Mouse (Mus musculus): ENCODE results near the gene Gpr150. TPM values are rescaled to one million over a fixed set of nuclear protein-coding genes. Genes with fewer than 3 reads are reported as not detected.

Gpr150 gene
- 0.55 and 0.60 TPM in 2 replicates for polyA plus RNA-seq (2016; fragmentation: Nextera tagmentation; extraction: Ambion mirVana)

DNA sequence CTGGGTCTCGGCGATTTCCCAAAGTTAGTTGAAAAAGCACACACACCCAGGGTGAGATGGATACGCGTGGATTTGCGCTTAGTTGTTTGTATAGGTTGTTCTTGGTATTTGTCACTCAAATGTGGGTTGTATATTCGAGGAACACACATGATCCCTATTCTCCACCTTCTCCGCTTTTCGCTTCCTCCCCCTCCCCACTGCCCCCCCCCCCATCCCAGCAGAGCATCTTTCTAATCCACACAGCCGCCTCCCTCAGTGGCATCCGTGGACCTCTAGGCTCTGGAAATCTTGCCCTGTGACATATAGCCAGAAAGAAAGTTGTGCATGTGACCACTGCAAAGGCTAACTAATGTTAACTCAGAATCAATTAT, at the start of gene Gpr150:
Gene Gpr150 (minus strand): TSS at position 101 of the 371 bp plus-strand sequence.
- Histone ChIP-seq H3K4me1 (peaks cover 19% of the 10 kb centered on the region), H3K27ac (replicated peaks) (peak within 1 kb of the TSS; percentile 63), H3K36me3 (no peaks in the 10 kb centered on the region), H3K9me3 (replicated peaks) (no peaks in the 10 kb centered on the region), H3K4me3 (peak within 1 kb of the TSS; percentile 66), H3K27me3 (ENCODE audit: low read depth, poor library complexity, severe bottlenecking) (peaks cover 60% of the 10 kb centered on the region)
- WGBS, result 10% methylated on average over 10 of the region's 10 CpGs
- DNase-seq (ENCODE audit: low spot score), result no peak

DNA sequence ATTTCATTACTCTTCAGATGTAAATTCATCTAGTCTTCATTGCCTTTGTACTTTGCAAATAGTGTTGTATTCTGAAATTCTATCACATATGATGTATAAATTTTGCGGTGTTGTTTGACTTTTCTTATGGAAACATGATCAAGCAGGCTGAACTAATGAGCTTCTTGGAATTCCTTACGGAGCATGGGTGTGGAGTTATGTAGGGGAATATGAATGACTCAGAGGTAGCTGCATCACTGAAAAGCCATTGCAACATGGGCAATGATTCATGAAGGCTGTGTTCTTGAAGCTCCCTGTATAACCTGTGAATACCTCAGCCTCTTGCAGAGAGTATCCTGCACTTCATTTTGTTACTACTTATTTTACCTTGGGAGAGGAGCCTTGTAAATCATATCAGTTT, 45.2 kb upstream of the Gpr150 start:
- Histone ChIP-seq H3K27ac (replicated peaks) (no peak overlapping the region), H3K27me3 (ENCODE audit: low read depth, poor library complexity, severe bottlenecking) (no peaks in the 10 kb centered on the region), H3K36me3 (peaks cover 16% of the 10 kb centered on the region; the same call in 1 of the 2 replicates), H3K4me3 (no peak overlapping the region), H3K4me1 (peaks cover 13% of the 10 kb centered on the region), H3K9me3 (replicated peaks) (no peaks in the 10 kb centered on the region)
- DNase-seq (ENCODE audit: low spot score), result no peak
- WGBS, result 93% methylated on average over 2 of the region's 2 CpGs

DNA sequence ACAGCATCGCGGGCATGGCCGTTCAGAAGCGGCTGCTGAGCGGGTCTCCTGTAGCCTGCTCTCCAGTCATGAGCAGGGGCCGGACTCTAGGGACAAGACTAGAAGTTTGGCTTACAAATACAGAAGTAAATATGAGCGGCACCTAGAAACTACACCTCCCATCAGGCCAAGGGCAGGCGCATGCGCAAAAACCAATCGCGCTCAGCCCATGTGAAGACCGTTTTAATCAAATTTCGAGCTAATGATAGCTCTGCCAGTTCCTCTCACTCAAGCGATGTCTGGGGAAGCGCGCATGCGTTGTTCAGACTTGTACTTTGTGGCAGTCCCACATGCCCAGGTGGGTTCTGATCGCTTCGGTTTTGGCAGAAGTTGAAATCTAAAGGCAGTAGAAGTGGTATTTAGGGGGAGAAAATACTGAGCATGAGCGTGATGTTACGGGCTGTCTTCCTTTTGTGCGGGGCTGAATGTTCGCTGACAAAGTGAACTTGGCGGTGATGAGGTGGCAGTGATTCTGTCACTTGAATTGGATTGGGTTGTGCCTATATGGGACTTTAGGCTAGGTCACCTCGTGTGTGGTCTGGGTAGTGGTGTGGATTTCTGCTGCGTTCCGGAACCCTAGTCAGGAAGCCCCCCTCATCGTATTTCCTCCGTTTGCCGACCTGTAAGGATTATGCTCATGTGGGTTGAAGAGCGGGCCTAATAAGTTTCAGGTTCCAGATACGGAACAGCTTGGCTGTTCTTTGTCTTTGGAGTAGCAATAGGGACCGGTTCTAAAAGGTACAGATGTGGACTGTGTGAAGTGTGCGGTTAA, 41.9 kb upstream of the Gpr150 start, which contains the start of the genes Arsk and Ttc37:
Gene Arsk (minus strand): TSS at position 168 of the 811 bp plus-strand sequence.
Gene Ttc37 (plus strand): TSS at position 242 of the 811 bp plus-strand sequence.
- WGBS, result under 1% methylated on average over 34 of the region's 34 CpGs
- peaks cover 11% of the 10 kb centered on the region; the same call in 1 of the 2 replicates for H3K36me3 ChIP-seq
- H3K27ac ChIP-seq (replicated peaks), result peak within 1 kb of the TSS; percentile 88

DNA sequence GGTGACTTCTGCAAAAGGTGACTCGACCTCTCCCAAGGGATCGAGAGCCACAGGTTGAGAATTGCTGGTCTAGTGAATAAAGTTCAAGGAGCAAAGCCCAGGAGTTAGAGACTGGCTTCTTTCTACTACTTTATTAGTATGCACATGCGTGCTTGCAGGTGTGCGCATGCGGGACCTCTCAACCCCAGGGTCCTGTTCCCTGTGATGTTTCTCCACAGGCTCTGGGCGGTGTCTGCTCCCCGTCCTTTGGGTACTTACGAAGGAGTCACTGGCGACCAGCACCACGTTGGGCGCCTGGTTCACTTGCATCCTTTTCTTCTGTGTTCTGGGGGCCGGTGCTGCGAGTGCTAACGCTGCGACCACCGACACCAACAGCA, 41.3 kb upstream of the Gpr150 start:
- Histone ChIP-seq H3K4me1 (peaks cover 13% of the 10 kb centered on the region), H3K27ac (replicated peaks) (peak overlapping the region; percentile 88), H3K9me3 (replicated peaks) (no peaks in the 10 kb centered on the region), H3K36me3 (peaks cover 7% of the 10 kb centered on the region; the same call in 1 of the 2 replicates), H3K4me3 (peak overlapping the region; percentile 82), H3K27me3 (ENCODE audit: low read depth, poor library complexity, severe bottlenecking) (no peaks in the 10 kb centered on the region)
- no peak for DNase-seq (ENCODE audit: low spot score)
- WGBS, result 4% methylated on average over 16 of the region's 16 CpGs

More for the DNA sequence above, 41.9 kb upstream of the Gpr150 start, which contains the start of the genes Arsk and Ttc37:
- Histone ChIP-seq H3K4me3 (peak within 1 kb of the TSS; percentile 82), H3K4me1 (peaks cover 13% of the 10 kb centered on the region), H3K9me3 (replicated peaks) (no peaks in the 10 kb centered on the region), H3K27me3 (ENCODE audit: low read depth, poor library complexity, severe bottlenecking) (no peaks in the 10 kb centered on the region)
- DNase-seq (ENCODE audit: low spot score), result peak; percentile 93

DNA sequence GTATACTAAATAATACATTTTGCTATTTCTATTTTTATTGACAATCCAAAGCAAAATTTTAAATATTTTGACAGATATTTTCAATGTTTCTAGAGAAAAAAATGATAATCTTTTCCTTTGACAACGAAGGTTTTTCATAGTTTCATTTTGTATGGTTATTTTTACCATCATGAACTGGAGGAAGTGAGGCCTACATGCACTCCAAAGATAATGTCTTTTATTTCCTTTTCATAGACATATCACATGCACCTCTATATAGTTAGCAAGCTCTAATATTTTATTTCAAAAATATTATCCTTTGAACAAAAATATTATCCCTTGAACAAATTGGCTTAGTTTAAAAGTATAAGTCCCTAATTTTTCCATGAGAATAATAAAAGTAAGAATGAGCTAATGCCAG, 17.5 kb upstream of the Gpr150 start:
- 90% methylated on average over 1 of the region's 1 CpGs for WGBS
- Histone ChIP-seq H3K27ac (replicated peaks) (no peak overlapping the region), H3K9me3 (replicated peaks) (no peaks in the 10 kb centered on the region), H3K27me3 (ENCODE audit: low read depth, poor library complexity, severe bottlenecking) (no peaks in the 10 kb centered on the region), H3K4me3 (no peak overlapping the region), H3K4me1 (no peaks in the 10 kb centered on the region), H3K36me3 (no peaks in the 10 kb centered on the region)
- no peak for DNase-seq (ENCODE audit: low spot score)

DNA sequence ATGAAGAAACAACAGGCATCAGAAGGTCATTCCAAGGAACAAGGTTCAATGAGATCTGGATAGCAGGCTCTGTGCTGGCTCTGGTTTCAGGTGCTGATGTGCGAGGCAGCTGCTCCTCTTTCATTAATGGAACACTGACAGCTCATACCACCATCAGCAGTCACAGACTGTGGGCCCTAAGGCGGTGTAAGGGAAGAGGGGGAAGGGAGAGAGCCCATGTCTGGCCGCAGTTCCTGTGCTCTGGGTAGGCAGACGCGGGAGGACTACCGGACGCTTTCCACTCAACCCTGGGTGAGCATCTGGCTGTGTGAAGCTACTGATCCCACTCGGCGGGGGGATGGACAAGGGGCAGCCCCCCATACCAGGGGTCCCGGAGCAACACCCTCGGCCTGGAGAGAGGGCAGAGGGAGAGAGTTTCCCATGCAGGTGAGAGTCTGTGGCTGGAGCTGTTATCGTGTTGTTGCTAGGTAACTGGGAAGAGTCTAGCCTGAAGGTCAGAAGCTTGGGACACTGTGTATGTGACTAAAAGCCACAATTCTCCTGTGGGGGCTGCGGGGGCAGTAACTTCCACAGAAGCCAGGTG, 7.7 kb upstream of the Gpr150 start:
- H3K27me3 ChIP-seq (ENCODE audit: low read depth, poor library complexity, severe bottlenecking), result no peaks in the 10 kb centered on the region
- no peak for DNase-seq (ENCODE audit: low spot score)
- H3K36me3 ChIP-seq, result peaks cover 22% of the 10 kb centered on the region
- H3K9me3 ChIP-seq (replicated peaks), result no peaks in the 10 kb centered on the region
- H3K27ac ChIP-seq (replicated peaks), result no peak overlapping the region
- no peak overlapping the region for H3K4me3 ChIP-seq
- WGBS, result 88% methylated on average over 13 of the region's 13 CpGs
- H3K4me1 ChIP-seq, result no peaks in the 10 kb centered on the region

DNA sequence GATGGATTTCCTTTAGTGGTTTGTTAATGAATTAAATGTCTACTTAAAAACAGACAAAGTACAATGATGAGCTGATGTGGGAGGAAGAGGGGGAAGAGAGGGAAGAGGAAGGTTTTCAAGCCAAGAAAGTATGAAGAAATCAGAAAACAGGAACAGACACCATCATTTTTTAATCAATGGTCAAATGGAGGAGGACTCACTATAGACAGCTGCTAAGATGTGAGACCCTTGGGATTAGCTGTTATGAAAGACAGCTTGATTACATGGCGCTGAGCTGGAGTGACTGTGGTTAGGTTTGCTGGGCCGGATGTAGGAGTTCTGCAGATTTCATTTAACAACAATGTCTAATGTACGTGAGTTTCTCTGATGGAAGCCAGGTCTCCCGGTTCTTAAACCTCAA, 6.8 kb upstream of the Gpr150 start:
- no peak for DNase-seq (ENCODE audit: low spot score)
- peaks cover 22% of the 10 kb centered on the region for H3K36me3 ChIP-seq
- H3K27ac ChIP-seq (replicated peaks), result no peak overlapping the region
- no peaks in the 10 kb centered on the region for H3K4me1 ChIP-seq
- 91% methylated on average over 4 of the region's 4 CpGs for WGBS
- H3K27me3 ChIP-seq (ENCODE audit: low read depth, poor library complexity, severe bottlenecking), result no peaks in the 10 kb centered on the region; the same call in 1 of the 2 replicates
- H3K9me3 ChIP-seq (replicated peaks), result no peaks in the 10 kb centered on the region
- H3K4me3 ChIP-seq, result no peak overlapping the region

DNA sequence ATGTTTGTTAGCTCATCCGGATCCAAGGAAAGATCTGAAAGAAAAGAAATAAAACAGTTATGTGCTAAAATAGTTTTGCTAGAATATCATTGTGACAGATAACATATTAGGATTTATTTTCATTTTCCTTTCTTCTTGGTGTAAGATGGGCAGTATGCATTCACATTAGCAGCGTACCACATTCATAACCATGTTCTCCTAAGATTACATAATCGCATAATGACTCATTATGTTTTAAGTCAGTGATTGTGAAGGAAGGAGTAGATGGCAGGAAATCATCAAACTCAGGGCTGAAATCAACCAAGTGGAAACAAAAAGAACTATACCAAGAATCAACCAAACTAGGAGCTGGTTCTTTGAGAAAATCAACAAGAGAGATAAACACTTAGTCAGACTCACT, 5.8 kb upstream of the Gpr150 start:
- no peak overlapping the region for H3K27ac ChIP-seq (replicated peaks)
- no peaks in the 10 kb centered on the region for H3K4me1 ChIP-seq
- peaks cover 22% of the 10 kb centered on the region for H3K36me3 ChIP-seq
- H3K4me3 ChIP-seq, result no peak overlapping the region
- DNase-seq (ENCODE audit: low spot score), result no peak
- peaks cover 8% of the 10 kb centered on the region for H3K27me3 ChIP-seq (ENCODE audit: low read depth, poor library complexity, severe bottlenecking)
- WGBS, result 93% methylated on average over 3 of the region's 3 CpGs
- no peaks in the 10 kb centered on the region for H3K9me3 ChIP-seq (replicated peaks)

DNA sequence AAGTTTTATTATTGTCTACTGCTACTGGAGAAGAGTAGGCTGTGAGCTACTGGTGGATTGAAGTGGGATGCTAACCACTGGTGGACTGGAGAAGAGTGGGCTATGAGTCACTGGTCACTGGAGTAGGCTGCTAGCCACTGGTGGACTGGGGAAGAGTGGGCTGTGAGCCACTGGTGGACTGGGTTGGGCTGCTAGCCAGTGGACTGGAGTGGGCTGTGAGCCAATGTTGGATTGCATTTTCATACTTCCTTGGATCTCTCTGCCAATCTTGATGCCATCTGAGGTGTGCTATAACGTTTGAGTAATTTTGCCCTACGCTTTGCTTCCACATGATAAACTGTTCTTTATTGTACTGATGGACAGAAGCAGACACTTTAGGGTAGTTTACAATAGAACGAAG, 5.3 kb upstream of the Gpr150 start:
- WGBS, result 88% methylated on average over 3 of the region's 3 CpGs
- no peak overlapping the region for H3K4me3 ChIP-seq
- no peaks in the 10 kb centered on the region for H3K9me3 ChIP-seq (replicated peaks)
- H3K4me1 ChIP-seq, result no peaks in the 10 kb centered on the region
- no peak for DNase-seq (ENCODE audit: low spot score)
- peaks cover 13% of the 10 kb centered on the region for H3K27me3 ChIP-seq (ENCODE audit: low read depth, poor library complexity, severe bottlenecking)
- no peak overlapping the region for H3K27ac ChIP-seq (replicated peaks)
- peaks cover 22% of the 10 kb centered on the region for H3K36me3 ChIP-seq

DNA sequence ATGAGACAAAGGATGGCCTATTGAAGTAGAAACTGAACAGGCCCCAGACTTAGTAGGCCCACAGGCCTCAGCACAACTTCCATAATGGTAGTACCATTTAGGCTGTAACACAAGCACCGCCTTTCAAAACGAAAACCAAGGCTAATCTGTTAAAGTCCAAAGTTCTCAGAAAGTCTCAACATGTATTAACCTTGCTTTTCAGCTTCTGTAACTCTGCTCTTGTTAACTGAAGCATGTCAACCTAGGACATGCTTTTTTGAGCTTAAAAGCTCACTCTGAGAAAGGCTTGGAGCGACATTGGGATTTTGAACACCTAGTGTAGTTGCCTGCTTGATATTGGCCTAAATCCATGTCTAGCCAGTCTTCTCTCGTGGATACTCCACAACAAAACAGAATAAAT, 2.8 kb upstream of the Gpr150 start:
- Histone ChIP-seq H3K27me3 (ENCODE audit: low read depth, poor library complexity, severe bottlenecking) (peaks cover 38% of the 10 kb centered on the region), H3K27ac (replicated peaks) (no peak overlapping the region), H3K4me3 (no peak overlapping the region), H3K36me3 (peaks cover 10% of the 10 kb centered on the region), H3K4me1 (peaks cover 19% of the 10 kb centered on the region), H3K9me3 (replicated peaks) (no peaks in the 10 kb centered on the region)
- DNase-seq (ENCODE audit: low spot score), result no peak
- WGBS, result 90% methylated on average over 4 of the region's 4 CpGs

DNA sequence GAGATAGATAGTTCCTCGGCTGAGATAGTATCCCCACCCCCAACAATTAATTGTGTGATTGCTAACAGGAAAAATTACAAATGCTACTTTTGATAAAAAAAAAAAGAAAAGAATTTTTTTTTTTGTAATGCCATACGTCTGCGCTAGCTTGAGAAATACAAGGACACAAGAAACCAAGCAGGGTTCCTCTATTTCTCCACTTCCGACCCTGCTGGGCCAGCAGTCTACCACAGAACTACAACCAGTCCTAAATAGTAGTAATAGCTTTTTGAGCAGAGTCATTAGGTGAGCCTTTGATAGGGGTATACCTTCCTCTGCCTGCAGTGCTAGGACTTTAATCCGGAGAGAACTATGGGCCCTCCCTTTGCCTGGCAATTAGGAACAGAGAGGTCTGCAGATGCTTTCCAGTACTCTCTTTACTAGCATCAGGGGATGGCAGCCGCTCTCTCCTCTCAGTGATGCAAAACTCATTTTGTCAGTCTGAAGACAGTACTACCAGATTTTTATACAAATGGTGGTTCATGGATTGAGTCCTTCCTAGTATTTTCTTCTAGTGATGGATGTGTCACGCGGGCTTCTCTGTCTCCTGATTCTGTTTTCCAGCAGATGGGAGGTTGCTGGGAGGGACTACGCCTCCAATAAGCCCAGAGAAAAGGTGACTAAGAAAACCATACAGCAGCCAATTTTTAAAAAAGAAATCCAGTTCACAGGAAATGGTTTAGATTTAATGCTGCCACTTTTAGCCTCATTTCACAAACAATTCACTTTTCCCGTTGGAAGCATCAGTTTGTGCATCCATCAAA, 672 bp upstream of the Gpr150 start:
- H3K27me3 ChIP-seq (ENCODE audit: low read depth, poor library complexity, severe bottlenecking), result peaks cover 59% of the 10 kb centered on the region
- 72% methylated on average over 10 of the region's 10 CpGs for WGBS
- H3K4me3 ChIP-seq, result no peak overlapping the region
- H3K27ac ChIP-seq (replicated peaks), result no peak overlapping the region
- peaks cover 3% of the 10 kb centered on the region; the same call in 1 of the 2 replicates for H3K36me3 ChIP-seq
- DNase-seq (ENCODE audit: low spot score), result no peak
- peaks cover 19% of the 10 kb centered on the region for H3K4me1 ChIP-seq
- H3K9me3 ChIP-seq (replicated peaks), result no peaks in the 10 kb centered on the region

DNA sequence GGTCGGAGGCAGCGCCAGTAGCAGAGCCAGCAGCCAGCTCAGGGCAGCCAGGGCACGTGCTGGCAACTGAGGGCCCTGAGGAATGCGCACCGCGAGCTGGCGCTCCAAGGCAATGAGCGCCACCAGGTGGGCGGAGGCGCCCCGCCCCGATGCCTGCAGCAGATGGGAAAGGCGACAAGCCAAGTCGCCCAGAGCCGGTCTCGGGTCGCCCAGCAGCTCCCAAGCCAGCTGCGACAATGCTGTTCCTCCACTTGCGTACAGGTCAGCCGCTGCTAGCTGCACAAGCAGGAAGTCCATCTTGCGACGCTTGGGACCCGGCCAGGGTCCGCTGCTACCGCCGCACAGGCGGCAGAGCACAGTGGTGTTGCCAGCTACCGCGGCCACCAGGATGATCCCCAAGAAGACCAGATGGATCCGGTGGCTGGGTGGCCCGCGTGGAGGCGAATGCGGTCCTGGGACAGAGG, 503 bp downstream of the Gpr150 start:
- DNase-seq (ENCODE audit: low spot score), result peak; percentile 82
- no peaks in the 10 kb centered on the region for H3K36me3 ChIP-seq
- H3K27ac ChIP-seq (replicated peaks), result peak overlapping the region; percentile 63
- H3K4me3 ChIP-seq, result peak overlapping the region; percentile 66
- peaks cover 60% of the 10 kb centered on the region for H3K27me3 ChIP-seq (ENCODE audit: low read depth, poor library complexity, severe bottlenecking)
- WGBS, result 0% methylated on average over 34 of the region's 34 CpGs
- peaks cover 19% of the 10 kb centered on the region for H3K4me1 ChIP-seq
- no peaks in the 10 kb centered on the region for H3K9me3 ChIP-seq (replicated peaks)

Measured in midbrain, embryonic 10.5 days (tissue).